ENCODE assay signal across 9 mouse cellular contexts in genomic region chr11:55077331-55078231, GRCm38 (mm10). TPM values are rescaled to one million over a fixed set of nuclear protein-coding genes. Genes with fewer than 3 reads are reported as not detected.
A peak's percentile ranks its signal among the peaks of the same experiment; 100 is the strongest.
DNase-seq lines count a peak whose midpoint lies in the region; ATAC-seq and TF ChIP-seq lines count a peak whose summit lies in the region.
"Had no signal": no experiment of that assay in that cellular context is flagged by ENCODE, and none has a peak within 500 bp of the region (broad histone marks: within the 10 kb centered on the region; RNA-seq: fewer than 3 reads in every experiment).

Gene Ccdc69, minus strand, starts transcription at chr11:55078131.

- ATAC-seq in granulocyte monocyte progenitor cell, adult 5-6 weeks (replicated peaks; ENCODE audit: poor library complexity, severe bottlenecking) = peak; percentile 91
- ATAC-seq in intestine, embryonic 16.5 days = peak; percentile 84
- ATAC-seq in liver, postnatal 0 days = peak; percentile 79
- ATAC-seq in neural tube, embryonic 11.5 days (ENCODE audit: insufficient read depth, low FRiP score, low TSS enrichment) = 0 out of 2 replicates have a peak, but pooled peaks have one; percentile 53
- peak; percentile 58 for ATAC-seq in stomach, postnatal 0 days (ENCODE audit: low FRiP score, low TSS enrichment)

- TF ChIP-seq EP300 in liver, postnatal 0 days (IDR thresholded peaks at IDR 0.05; ENCODE audit: low read depth) = no peak
- no peak for TF ChIP-seq EP300 in stomach, postnatal 0 days (optimal IDR thresholded peaks at IDR 0.05)

- H3K36me3 ChIP-seq in intestine, embryonic 16.5 days (ENCODE audit: control insufficient read depth, insufficient read depth, low read length) = no peaks in the 10 kb centered on the region
- no peaks in the 10 kb centered on the region for H3K36me3 ChIP-seq in liver, postnatal 0 days (replicated peaks; ENCODE audit: insufficient read depth, low read length)
- H3K36me3 ChIP-seq in neural tube, embryonic 11.5 days (ENCODE audit: control insufficient read depth, insufficient read depth, low read length) = no peaks in the 10 kb centered on the region
- H3K36me3 ChIP-seq in stomach, postnatal 0 days (ENCODE audit: control insufficient read depth, insufficient read depth, low read length) = no peaks in the 10 kb centered on the region
- H3K36me3 ChIP-seq: G1E had no signal

- peak within 1 kb of the TSS; percentile 98 for H3K4me2 ChIP-seq in intestine, embryonic 16.5 days (ENCODE audit: low read depth, low read length)
- H3K4me2 ChIP-seq in liver, postnatal 0 days (ENCODE audit: low read depth, low read length) = peak within 1 kb of the TSS; percentile 80
- H3K4me2 ChIP-seq in neural tube, embryonic 11.5 days (ENCODE audit: low read depth) = peak within 1 kb of the TSS; percentile 94
- H3K4me2 ChIP-seq in stomach, postnatal 0 days (replicated peaks; ENCODE audit: low read depth) = peak within 1 kb of the TSS; percentile 95

- H3K9me3 ChIP-seq in intestine, embryonic 16.5 days (ENCODE audit: control insufficient read depth, low read length) = no peaks in the 10 kb centered on the region
- H3K9me3 ChIP-seq in liver, postnatal 0 days (ENCODE audit: low read length) = no peaks in the 10 kb centered on the region; the same call in 1 of the 2 replicates
- H3K9me3 ChIP-seq in neural tube, embryonic 11.5 days (ENCODE audit: control insufficient read depth, low read length) = no peaks in the 10 kb centered on the region
- H3K9me3 ChIP-seq in stomach, postnatal 0 days (ENCODE audit: control insufficient read depth, low read length) = no peaks in the 10 kb centered on the region
- H3K9me3 ChIP-seq: G1E had no signal

- TF ChIP-seq POLR2A in cortical plate, adult 2 months (IDR thresholded peaks at IDR 0.05; ENCODE audit: extremely low read depth, insufficient read depth, low read length) = no peak

- TF ChIP-seq CTCF in cortical plate, adult 2 months (IDR thresholded peaks at IDR 0.05; ENCODE audit: extremely low read depth, insufficient read depth, low read length) = no peak
- TF ChIP-seq CTCF in liver, postnatal 0 days (IDR thresholded peaks at IDR 0.05; ENCODE audit: low read depth) = no peak
- no peak for TF ChIP-seq CTCF in stomach, postnatal 0 days (IDR thresholded peaks at IDR 0.05; ENCODE audit: low read depth)

- DNase-seq in left cerebral cortex, adult 18-20 months (ENCODE audit: low spot score in 2 of 2) = peak; percentile 12 to 31
- DNase-seq in left cerebral cortex, adult 8-10 months (ENCODE audit: low spot score in 2 of 2) = no peak
- DNase-seq in liver, postnatal 0 days = peak; percentile 59
- peak; percentile 65 for DNase-seq in neural tube, embryonic 11.5 days (ENCODE audit: low spot score)
- peak; percentile 67 for DNase-seq in stomach, postnatal 0 days (ENCODE audit: low spot score)

- under 1% methylated on average over 50 of the region's 50 CpGs for WGBS in intestine, embryonic 16.5 days
- WGBS in liver, postnatal 0 days (ENCODE audit: insufficient replicate concordance) = under 1% methylated on average over 47 of the region's 50 CpGs
- WGBS in neural tube, embryonic 11.5 days = under 1% methylated on average over 50 of the region's 50 CpGs
- WGBS in stomach, postnatal 0 days = under 1% methylated on average over 49 of the region's 50 CpGs

- H3K27me3 ChIP-seq in intestine, embryonic 16.5 days (replicated peaks; ENCODE audit: control insufficient read depth, insufficient read depth, low read length) = no peaks in the 10 kb centered on the region
- H3K27me3 ChIP-seq in liver, postnatal 0 days (ENCODE audit: insufficient read depth, low read length) = no peaks in the 10 kb centered on the region
- H3K27me3 ChIP-seq in neural tube, embryonic 11.5 days (ENCODE audit: control insufficient read depth, insufficient read depth, low read length) = 0 out of 2 replicates have a peak, but pooled peaks cover 4% of the 10 kb centered on the region
- H3K27me3 ChIP-seq in stomach, postnatal 0 days (ENCODE audit: control insufficient read depth, insufficient read depth, low read length) = no peaks in the 10 kb centered on the region

- H3K4me3 ChIP-seq in cortical plate, adult 2 months (ENCODE audit: insufficient read depth, low read length) = peak within 1 kb of the TSS; percentile 45
- peak within 1 kb of the TSS; percentile 58 for H3K4me3 ChIP-seq in intestine, embryonic 16.5 days (ENCODE audit: low read length)
- H3K4me3 ChIP-seq in liver, postnatal 0 days (ENCODE audit: low read depth, low read length) = peak within 1 kb of the TSS; percentile 52
- H3K4me3 ChIP-seq in neural tube, embryonic 11.5 days (ENCODE audit: low read depth, low read length) = peak within 1 kb of the TSS; percentile 38
- peak within 1 kb of the TSS; percentile 51 for H3K4me3 ChIP-seq in stomach, postnatal 0 days (ENCODE audit: low read depth, low read length)

- H3K4me1 ChIP-seq in cortical plate, adult 2 months (ENCODE audit: control insufficient read depth, insufficient read depth, low read length) = no peaks in the 10 kb centered on the region
- peaks cover 20% of the 10 kb centered on the region for H3K4me1 ChIP-seq in intestine, embryonic 16.5 days (ENCODE audit: control insufficient read depth, insufficient read depth, low read length)
- H3K4me1 ChIP-seq in liver, postnatal 0 days (ENCODE audit: insufficient read depth) = peaks cover 22% of the 10 kb centered on the region
- peaks cover 11% of the 10 kb centered on the region for H3K4me1 ChIP-seq in neural tube, embryonic 11.5 days (ENCODE audit: control insufficient read depth, insufficient read depth, low read length)
- 0 out of 2 replicates have a peak, but pooled peaks cover 2% of the 10 kb centered on the region for H3K4me1 ChIP-seq in stomach, postnatal 0 days (replicated peaks; ENCODE audit: control insufficient read depth, insufficient read depth)

- H3K27ac ChIP-seq in cortical plate, adult 2 months (ENCODE audit: insufficient read depth, low read length) = no peak within 1 kb of the TSS
- peak within 1 kb of the TSS; percentile 23; the same call in 1 of the 2 replicates for H3K27ac ChIP-seq in intestine, embryonic 16.5 days (ENCODE audit: low read length)
- peak within 1 kb of the TSS; percentile 30 for H3K27ac ChIP-seq in liver, postnatal 0 days (ENCODE audit: low read depth)
- H3K27ac ChIP-seq in neural tube, embryonic 11.5 days (ENCODE audit: low read depth, low read length) = no peak within 1 kb of the TSS
- H3K27ac ChIP-seq in stomach, postnatal 0 days (replicated peaks) = peak within 1 kb of the TSS; percentile 4; the same call in 1 of the 2 replicates

- peak within 1 kb of the TSS; percentile 70 for H3K9ac ChIP-seq in intestine, embryonic 16.5 days (ENCODE audit: low read depth, low read length)
- H3K9ac ChIP-seq in liver, postnatal 0 days (replicated peaks) = peak within 1 kb of the TSS; percentile 56
- H3K9ac ChIP-seq in neural tube, embryonic 11.5 days (ENCODE audit: low read length) = peak within 1 kb of the TSS; percentile 63
- H3K9ac ChIP-seq in stomach, postnatal 0 days (ENCODE audit: low read length) = peak within 1 kb of the TSS; percentile 59

RNA-seq across cellular contexts. Expression of gene Ccdc69, which starts in this region (rescaled TPM):
- under 1 TPM; 0.47 to 0.77 TPM for total RNA-seq in left cerebral cortex, adult 18-20 months (2021)
- total RNA-seq in left cerebral cortex, adult 8-10 months (2022) = under 1 TPM; 0.44 to 0.50 (median 0.47) TPM
- 0.58 and 0.72 TPM in 2 replicates for polyA plus RNA-seq in cortical plate, adult 2 months (2012; rRNA removed)
- total RNA-seq in granulocyte monocyte progenitor cell, adult 5-6 weeks (2014; fragmentation: Nextera tagmentation) = 16.8 and 18.9 TPM in 2 replicates
- total RNA-seq in granulocyte monocyte progenitor cell, adult 5-6 weeks (2017) = 21.1 and 22.7 TPM in 2 replicates
- 2.3 and 3.0 TPM in 2 replicates for polyA plus RNA-seq in intestine, embryonic 16.5 days (2015; fragmentation: Nextera tagmentation; extraction: Ambion mirVana)
- polyA plus RNA-seq in liver, postnatal 0 days (2015; fragmentation: Nextera tagmentation; extraction: Ambion mirVana) = 1.3 and 1.6 TPM in 2 replicates
- polyA plus RNA-seq in neural tube, embryonic 11.5 days (2014; fragmentation: Nextera tagmentation; extraction: Ambion mirVana) = 0.32 and 0.73 TPM in 2 replicates
- 5.1 and 5.4 TPM in 2 replicates for polyA plus RNA-seq in stomach, postnatal 0 days (2015; fragmentation: Nextera tagmentation; extraction: Ambion mirVana)
- total RNA-seq: G1E had no signal
- polyA plus RNA-seq: G1E had no signal

Comparison
In these comparisons a context has a peak if more than half of its experiments do, and no peak if none do; other contexts are left out.
1. RNA of gene Ccdc69 (total RNA-seq): 16.8 to 22.7 TPM in granulocyte monocyte progenitor cell, adult 5-6 weeks; 0.47 to 0.77 TPM in left cerebral cortex, adult 18-20 months and 0.44 to 0.50 TPM in left cerebral cortex, adult 8-10 months; every median in the first group is over 10 times any median in the second.
2. Peak in DNase-seq in left cerebral cortex, adult 18-20 months; RNA of the gene not detected or under 1 TPM.
3. Peak in DNase-seq, ATAC-seq, H3K4me3 ChIP-seq, H3K9ac ChIP-seq and H3K4me2 ChIP-seq in neural tube, embryonic 11.5 days; RNA of the gene not detected or under 1 TPM.
4. DNase-seq: peak in liver, postnatal 0 days (single experiment) and stomach, postnatal 0 days (single experiment); none in left cerebral cortex, adult 8-10 months (0 of 2).
5. H3K27ac ChIP-seq: peak in intestine, embryonic 16.5 days (single experiment), liver, postnatal 0 days (single experiment) and stomach, postnatal 0 days (single experiment); none in cortical plate, adult 2 months (single experiment) and neural tube, embryonic 11.5 days (single experiment).
6. Peak in every context shown above with its lines, with median percentiles within 50 percentile points of each other: H3K4me3 ChIP-seq, ATAC-seq, H3K4me2 ChIP-seq and H3K9ac ChIP-seq.